Mouse (Mus musculus) lung, embryonic 16.5 days (tissue): ENCODE measurements around the gene Rsc1a1. TPM values are rescaled to one million over a fixed set of nuclear protein-coding genes. Genes with fewer than 3 reads are reported as not detected.

Experiments
- ATAC-seq: fragments of 200-750 bp; cut with Nextera tagmentation; 2 replicates; pipeline ENCODE4 v1.8.0; 2017; ENCODE audit warnings: low read depth, mild to moderate bottlenecking, moderate library complexity
- H3K27ac ChIP-seq: fragments of 300-500 bp; sonication (generic); 2 replicates; pipeline ENCODE4 v1.5.1; 2014; ENCODE audit warnings: mild to moderate bottlenecking, control low read depth, low read length
- H3K27me3 ChIP-seq: fragments of 300-500 bp; sonication (generic); 2 replicates; pipeline ENCODE4 v1.6.1; 2014; ENCODE audit warnings: low read depth, low read length, mixed read lengths; ENCODE audit not compliant: control insufficient read depth, insufficient read depth
- H3K36me3 ChIP-seq: fragments of 300-500 bp; sonication (generic); 2 replicates; pipeline ENCODE4 v1.6.1; 2014; ENCODE audit warnings: low read length; ENCODE audit not compliant: control insufficient read depth, insufficient read depth
- H3K4me1 ChIP-seq: fragments of 300-500 bp; sonication (generic); replicated peaks from 2 replicates; pipeline ENCODE4 v1.6.1; 2014; ENCODE audit warnings: low read length, mixed read lengths; ENCODE audit not compliant: control insufficient read depth, insufficient read depth
- H3K4me2 ChIP-seq: fragments of 300-500 bp; sonication (generic); 2 replicates; pipeline ENCODE4 v1.6.1; 2014; ENCODE audit warnings: low read depth, low read length, control low read depth
- H3K4me3 ChIP-seq: fragments of 300-500 bp; sonication (generic); 2 replicates; pipeline ENCODE4 v1.5.1; 2014; ENCODE audit warnings: mild to moderate bottlenecking, low read length, control low read depth
- H3K9ac ChIP-seq: fragments of 300-500 bp; sonication (generic); 2 replicates; pipeline ENCODE4 v1.6.1; 2014; ENCODE audit warnings: low read length, control low read depth
- H3K9me3 ChIP-seq: fragments of 300-500 bp; sonication (generic); 2 replicates; pipeline ENCODE4 v1.6.1; 2016; ENCODE audit warnings: low read length; ENCODE audit not compliant: control insufficient read depth
- WGBS: fragments of 180-500 bp; shearing (Covaris S2); extraction: QIAGEN DNeasy Blood & Tissue Kit; methylation state at CpG from one replicate; pipeline ENCODE4 v1.1.7; 2014; 5-methylcytosine and 5-hydroxymethylcytosine counted together
- polyA plus RNA-seq: library from polyadenylated mRNA; unstranded; fragments of >200 nt; fragmentation: Nextera tagmentation; extraction: Ambion mirVana; gene quantifications from 2 replicates; pipeline ENCODE4 v1.2.1, GENCODE M21; 2015

Gene Rsc1a1
- not detected in 2 replicates for polyA plus RNA-seq

GRCm38 (mm10) chr4:141685499-141685898 is at the start of gene Rsc1a1:
Gene Rsc1a1, minus strand, starts transcription at chr4:141685599.
- Histone ChIP-seq H3K27ac (peak within 1 kb of the TSS; percentile 40), H3K9ac (no peak within 1 kb of the TSS), H3K36me3 (peaks cover 28% of the 10 kb centered on the region)

GRCm38 (mm10) chr4:141735206-141735560 is 49.8 kb upstream of the Rsc1a1 start:
- peak overlapping the region; percentile 39; the same call in 1 of the 2 replicates for H3K4me3 ChIP-seq
- H3K36me3 ChIP-seq = no peaks in the 10 kb centered on the region
- no peaks in the 10 kb centered on the region for H3K9me3 ChIP-seq
- H3K9ac ChIP-seq = no peak overlapping the region
- H3K27ac ChIP-seq = peak overlapping the region; percentile 37
- H3K27me3 ChIP-seq = no peaks in the 10 kb centered on the region
- peaks cover 4% of the 10 kb centered on the region for H3K4me1 ChIP-seq
- H3K4me2 ChIP-seq = peak overlapping the region; percentile 54
- 25% methylated on average over 9 of the region's 9 CpGs for WGBS
- peak; percentile 4; the same call in 1 of the 2 replicates for ATAC-seq

More at GRCm38 (mm10) chr4:141685499-141685898, at the start of gene Rsc1a1:
- H3K9me3 ChIP-seq = no peaks in the 10 kb centered on the region
- peaks cover 15% of the 10 kb centered on the region for H3K4me1 ChIP-seq
- no peak within 1 kb of the TSS for H3K4me2 ChIP-seq
- no peaks in the 10 kb centered on the region for H3K27me3 ChIP-seq
- no peak for ATAC-seq
- 92% methylated on average over 6 of the region's 6 CpGs for WGBS
- no peak within 1 kb of the TSS for H3K4me3 ChIP-seq

- peak; percentile 97 for ATAC-seq
- Histone ChIP-seq H3K4me1 (peaks cover 4% of the 10 kb centered on the region), H3K36me3 (no peaks in the 10 kb centered on the region), H3K4me2 (peak overlapping the region; percentile 54), H3K9ac (peak overlapping the region; percentile 40; the same call in 1 of the 2 replicates), H3K9me3 (no peaks in the 10 kb centered on the region), H3K27ac (peak overlapping the region; percentile 37), H3K27me3 (no peaks in the 10 kb centered on the region), H3K4me3 (peak overlapping the region; percentile 39)
- 5% methylated on average over 24 of the region's 24 CpGs for WGBS
Measured at GRCm38 (mm10) chr4:141734446-141735205, 49.2 kb upstream of the Rsc1a1 start.

GRCm38 (mm10) chr4:141731766-141732165 is 46.4 kb upstream of the Rsc1a1 start:
- no peaks in the 10 kb centered on the region for H3K9me3 ChIP-seq
- 72% methylated on average over 5 of the region's 5 CpGs for WGBS

GRCm38 (mm10) chr4:141730401-141730800 is 45.0 kb upstream of the Rsc1a1 start:
- WGBS = 80% methylated on average over 13 of the region's 13 CpGs
- H3K9ac ChIP-seq = no peak overlapping the region
- no peak overlapping the region for H3K4me3 ChIP-seq
- no peaks in the 10 kb centered on the region for H3K9me3 ChIP-seq
- no peak overlapping the region for H3K27ac ChIP-seq
- no peak for ATAC-seq
- H3K4me2 ChIP-seq = no peak overlapping the region
- H3K27me3 ChIP-seq = no peaks in the 10 kb centered on the region
- H3K4me1 ChIP-seq = peaks cover 6% of the 10 kb centered on the region
- H3K36me3 ChIP-seq = no peaks in the 10 kb centered on the region

More at GRCm38 (mm10) chr4:141731766-141732165, 46.4 kb upstream of the Rsc1a1 start:
- Histone ChIP-seq H3K4me2 (no peak overlapping the region), H3K9ac (no peak overlapping the region), H3K36me3 (no peaks in the 10 kb centered on the region), H3K4me3 (no peak overlapping the region), H3K4me1 (peaks cover 4% of the 10 kb centered on the region), H3K27ac (no peak overlapping the region), H3K27me3 (no peaks in the 10 kb centered on the region)
- ATAC-seq = no peak

- Histone ChIP-seq H3K27ac (no peak overlapping the region), H3K9ac (no peak overlapping the region), H3K36me3 (no peaks in the 10 kb centered on the region), H3K9me3 (no peaks in the 10 kb centered on the region), H3K4me1 (peaks cover 5% of the 10 kb centered on the region; the same call in 1 of the 2 replicates), H3K27me3 (no peaks in the 10 kb centered on the region), H3K4me2 (no peak overlapping the region), H3K4me3 (no peak overlapping the region)
- 82% methylated on average over 3 of the region's 3 CpGs for WGBS
- no peak for ATAC-seq
Measured at GRCm38 (mm10) chr4:141729266-141729665, 43.9 kb upstream of the Rsc1a1 start.

- peak overlapping the region; percentile 47; the same call in 1 of the 2 replicates for H3K27ac ChIP-seq
- WGBS = 35% methylated on average over 3 of the region's 3 CpGs
- H3K4me3 ChIP-seq = no peak overlapping the region
- H3K4me1 ChIP-seq = peaks cover 21% of the 10 kb centered on the region
- no peaks in the 10 kb centered on the region for H3K36me3 ChIP-seq
- H3K9ac ChIP-seq = 0 out of 2 replicates have a peak overlapping the region, but pooled peaks have one; percentile 26
- ATAC-seq = no peak
- H3K27me3 ChIP-seq = no peaks in the 10 kb centered on the region
- no peak overlapping the region for H3K4me2 ChIP-seq
- H3K9me3 ChIP-seq = no peaks in the 10 kb centered on the region
Measured at GRCm38 (mm10) chr4:141725738-141726137, 40.3 kb upstream of the Rsc1a1 start.

- H3K4me3 ChIP-seq = no peak overlapping the region
- 62% methylated on average over 5 of the region's 5 CpGs for WGBS
- H3K27me3 ChIP-seq = no peaks in the 10 kb centered on the region
- no peak overlapping the region for H3K4me2 ChIP-seq
- ATAC-seq = no peak
- H3K9me3 ChIP-seq = no peaks in the 10 kb centered on the region
- no peak overlapping the region for H3K9ac ChIP-seq
- peaks cover 25% of the 10 kb centered on the region for H3K4me1 ChIP-seq
- H3K27ac ChIP-seq = peak overlapping the region; percentile 47; the same call in 1 of the 2 replicates
- H3K36me3 ChIP-seq = no peaks in the 10 kb centered on the region
Measured at GRCm38 (mm10) chr4:141725277-141725676, 39.9 kb upstream of the Rsc1a1 start.

GRCm38 (mm10) chr4:141724594-141724993 is 39.2 kb upstream of the Rsc1a1 start:
- Histone ChIP-seq H3K4me3 (no peak overlapping the region), H3K9me3 (no peaks in the 10 kb centered on the region), H3K27ac (no peak overlapping the region), H3K4me2 (no peak overlapping the region), H3K27me3 (no peaks in the 10 kb centered on the region), H3K4me1 (peaks cover 28% of the 10 kb centered on the region), H3K9ac (no peak overlapping the region), H3K36me3 (0 out of 2 replicates have a peak, but pooled peaks cover 4% of the 10 kb centered on the region)
- no peak for ATAC-seq
- WGBS = 65% methylated on average over 11 of the region's 11 CpGs
